Mouse (Mus musculus): Measurements from ENCODE around the gene Gm17416.
A peak's percentile ranks its signal among the peaks of the same experiment; 100 is the strongest.

- TF ChIP-seq CTCF (IDR thresholded peaks at IDR 0.05) = peak; percentile 88
- TF ChIP-seq EP300 (IDR thresholded peaks at IDR 0.05) = no peak
Observed at GRCm38 (mm10) chr2:152615563-152615962, 46.4 kb downstream of the Gm17416 start.
